Mouse (Mus musculus) forebrain, embryonic 11.5 days (tissue): ENCODE data around the gene Ccnjl. TPM values are rescaled to one million over a fixed set of nuclear protein-coding genes. Genes with fewer than 3 reads are reported as not detected.
A peak's percentile ranks its signal among the peaks of the same experiment; 100 is the strongest.

Experiments used
- ATAC-seq: fragments of 200-750 bp; cut with Nextera tagmentation; replicated peaks from 2 replicates; pipeline ENCODE4 v1.8.0; 2017; ENCODE audit warnings: moderate TSS enrichment; ENCODE audit not compliant: low FRiP score
- DNase-seq: peaks from one replicate; pipeline ENCODE4 v3.0.0-alpha.2; 2017; ENCODE audit warnings: low spot score
- H3K27ac ChIP-seq: fragments of 300-500 bp; sonication (generic); 2 replicates; pipeline ENCODE4 v1.5.1; 2014; ENCODE audit warnings: low read depth, low read length
- H3K27me3 ChIP-seq: fragments of 300-500 bp; sonication (generic); 2 replicates; pipeline ENCODE4 v1.6.1; 2014; ENCODE audit warnings: mild to moderate bottlenecking, low read length, mixed read lengths; ENCODE audit not compliant: control insufficient read depth, insufficient read depth
- H3K36me3 ChIP-seq: fragments of 300-500 bp; sonication (generic); 2 replicates; pipeline ENCODE4 v1.6.1; 2014; ENCODE audit warnings: mild to moderate bottlenecking, low read length, moderate library complexity, mixed read lengths; ENCODE audit not compliant: control insufficient read depth, insufficient read depth
- H3K4me1 ChIP-seq: fragments of 300-500 bp; sonication (generic); replicated peaks from 2 replicates; pipeline ENCODE4 v1.6.1; 2014; ENCODE audit warnings: low read length, mixed read lengths; ENCODE audit not compliant: control insufficient read depth, insufficient read depth
- H3K4me2 ChIP-seq: fragments of 300-500 bp; sonication (generic); 2 replicates; pipeline ENCODE4 v1.6.1; 2014; ENCODE audit warnings: low read depth, mild to moderate bottlenecking, low read length, moderate library complexity, mixed read lengths; ENCODE audit not compliant: severe bottlenecking
- H3K4me3 ChIP-seq: fragments of 300-500 bp; sonication (generic); 2 replicates; pipeline ENCODE4 v1.5.1; 2014; ENCODE audit warnings: low read depth, low read length
- H3K9ac ChIP-seq: fragments of 300-500 bp; sonication (generic); 2 replicates; pipeline ENCODE4 v1.6.1; 2014; ENCODE audit warnings: low read length
- H3K9me3 ChIP-seq: fragments of 300-500 bp; sonication (generic); 2 replicates; pipeline ENCODE4 v1.6.1; 2016; ENCODE audit warnings: low read length, mixed read lengths; ENCODE audit not compliant: control insufficient read depth
- WGBS: fragments of 180-500 bp; shearing (Covaris S2); extraction: QIAGEN DNeasy Blood & Tissue Kit; methylation state at CpG from one replicate; pipeline ENCODE4 v1.1.7; 2014; 5-methylcytosine and 5-hydroxymethylcytosine counted together
- polyA plus RNA-seq: library from polyadenylated mRNA; unstranded; fragments of >200 nt; fragmentation: Nextera tagmentation; extraction: Ambion mirVana; gene quantifications from 2 replicates; pipeline ENCODE4 v1.2.1, GENCODE M21; 2014

The Ccnjl gene
- polyA plus RNA-seq, 1 experiment from 2014 or later = 30.7 TPM

DNA sequence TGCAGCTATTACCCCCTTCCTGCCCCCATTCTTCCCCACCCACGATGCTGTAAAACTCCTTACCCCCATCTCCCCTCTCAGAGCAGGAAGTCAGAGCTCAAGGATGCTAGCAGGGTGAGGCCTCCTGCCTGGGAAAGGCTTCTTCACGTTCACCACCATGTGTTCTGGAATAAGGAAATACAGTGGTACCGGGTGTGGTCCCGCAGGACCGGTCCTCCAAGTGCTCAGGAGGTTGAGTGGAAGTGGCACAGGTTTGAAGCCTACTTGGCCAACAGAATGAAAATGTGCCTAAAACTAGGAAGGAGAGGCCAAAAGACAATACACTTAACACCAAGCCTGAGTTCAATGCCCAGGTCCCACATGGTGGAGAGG, 82.1 kb downstream of the Ccnjl start:
- Histone ChIP-seq H3K4me3 (no peak overlapping the region), H3K27me3 (no peaks in the 10 kb centered on the region), H3K4me2 (no peak overlapping the region), H3K4me1 (peaks cover 6% of the 10 kb centered on the region; the same call in 1 of the 2 replicates), H3K9me3 (no peaks in the 10 kb centered on the region), H3K27ac (no peak overlapping the region), H3K36me3 (no peaks in the 10 kb centered on the region), H3K9ac (no peak overlapping the region)
- WGBS = 76% methylated on average over 5 of the region's 5 CpGs
- DNase-seq (no peak), ATAC-seq (no peak)

DNA sequence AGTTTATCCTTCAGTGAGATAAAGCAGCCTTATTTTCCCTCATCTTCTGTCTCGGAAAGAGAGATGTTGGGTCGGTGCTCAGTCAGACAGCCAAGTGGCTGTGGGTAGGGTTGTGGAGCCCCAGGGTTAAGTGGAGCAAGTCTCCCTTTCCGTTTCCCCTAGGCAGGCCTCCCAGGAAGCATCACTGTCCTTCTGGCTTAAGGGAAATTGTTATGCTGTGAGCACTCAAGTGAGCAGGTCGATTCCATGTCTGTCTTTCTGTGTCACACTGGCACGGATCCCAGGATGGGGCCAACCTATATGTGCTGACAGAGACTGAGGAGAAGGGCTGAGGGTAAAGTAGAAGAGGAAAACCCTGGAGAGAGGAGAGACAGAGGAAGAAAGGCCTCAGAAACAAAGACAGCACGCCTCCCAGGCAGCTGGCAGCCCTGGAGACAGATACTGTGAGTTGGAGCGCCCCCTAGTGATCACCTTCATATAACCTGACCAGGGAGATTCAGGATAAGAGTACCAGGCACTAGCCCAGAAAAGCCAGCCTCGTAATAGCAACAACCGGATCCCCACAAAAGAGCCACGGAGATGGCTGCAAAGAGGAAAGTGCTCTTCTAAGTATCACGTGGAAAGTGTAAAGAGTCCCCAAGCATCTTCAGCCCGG, 84.4 kb downstream of the Ccnjl start:
- no peak overlapping the region for H3K4me3 ChIP-seq
- no peak overlapping the region for H3K4me2 ChIP-seq
- no peaks in the 10 kb centered on the region for H3K27me3 ChIP-seq
- peaks cover 6% of the 10 kb centered on the region; the same call in 1 of the 2 replicates for H3K4me1 ChIP-seq
- peak; percentile 94 for DNase-seq
- 29% methylated on average over 12 of the region's 12 CpGs for WGBS
- H3K9ac ChIP-seq = peak overlapping the region; percentile 52
- ATAC-seq = peak; percentile 90
- H3K9me3 ChIP-seq = no peaks in the 10 kb centered on the region
- H3K27ac ChIP-seq = 0 out of 2 replicates have a peak overlapping the region, but pooled peaks have one; percentile 42
- H3K36me3 ChIP-seq = no peaks in the 10 kb centered on the region

DNA sequence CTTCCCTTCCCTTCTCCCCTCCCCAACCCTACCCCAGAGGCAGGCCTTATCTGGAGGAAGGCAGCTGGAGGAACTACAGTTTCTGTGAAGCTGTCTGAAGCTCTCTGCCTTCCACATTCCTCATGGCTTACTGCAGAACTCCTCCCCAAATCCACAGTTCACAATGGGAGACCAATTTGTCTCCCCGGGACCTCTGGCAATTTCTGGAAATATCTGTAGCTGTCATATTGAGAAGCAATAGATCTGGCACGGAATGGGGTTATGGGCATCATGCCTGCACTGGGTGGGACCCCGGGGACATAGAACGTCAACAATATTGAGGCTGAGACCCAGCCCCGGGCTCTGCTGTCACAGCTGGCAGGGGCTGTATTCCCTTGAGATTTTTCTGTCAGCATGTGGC, 89.3 kb downstream of the Ccnjl start:
- DNase-seq = no peak
- no peaks in the 10 kb centered on the region for H3K36me3 ChIP-seq
- ATAC-seq = no peak
- H3K27ac ChIP-seq = no peak overlapping the region
- no peak overlapping the region for H3K9ac ChIP-seq
- H3K4me3 ChIP-seq = no peak overlapping the region
- H3K4me2 ChIP-seq = no peak overlapping the region
- peaks cover 3% of the 10 kb centered on the region; the same call in 1 of the 2 replicates for H3K4me1 ChIP-seq
- 53% methylated on average over 5 of the region's 5 CpGs for WGBS
- no peaks in the 10 kb centered on the region for H3K27me3 ChIP-seq
- H3K9me3 ChIP-seq = no peaks in the 10 kb centered on the region

DNA sequence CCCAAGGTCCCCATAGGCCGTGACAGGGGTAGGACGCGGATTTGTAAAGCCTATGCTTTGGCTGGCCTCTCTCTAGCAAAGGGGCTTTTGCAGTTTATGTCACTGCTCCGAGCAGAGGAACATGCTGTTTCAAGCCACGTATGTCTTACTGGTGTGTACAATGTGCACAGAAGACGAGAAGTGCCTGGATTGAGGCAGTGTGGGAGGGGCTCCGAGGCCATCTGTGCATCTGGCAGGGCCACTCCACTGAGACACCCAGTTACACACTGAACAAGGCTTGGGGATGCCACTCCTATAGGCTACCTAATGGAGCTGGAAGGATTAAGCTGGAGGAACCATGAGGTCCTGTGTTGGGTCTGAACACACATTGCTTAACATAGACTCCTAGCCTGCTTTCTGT, 89.8 kb downstream of the Ccnjl start:
- Histone ChIP-seq H3K4me3 (no peak overlapping the region), H3K27ac (no peak overlapping the region), H3K27me3 (no peaks in the 10 kb centered on the region), H3K4me2 (no peak overlapping the region), H3K9me3 (no peaks in the 10 kb centered on the region), H3K36me3 (no peaks in the 10 kb centered on the region), H3K4me1 (0 out of 2 replicates have a peak, but pooled peaks cover 2% of the 10 kb centered on the region), H3K9ac (no peak overlapping the region)
- 69% methylated on average over 7 of the region's 7 CpGs for WGBS
- ATAC-seq = no peak
- no peak for DNase-seq

DNA sequence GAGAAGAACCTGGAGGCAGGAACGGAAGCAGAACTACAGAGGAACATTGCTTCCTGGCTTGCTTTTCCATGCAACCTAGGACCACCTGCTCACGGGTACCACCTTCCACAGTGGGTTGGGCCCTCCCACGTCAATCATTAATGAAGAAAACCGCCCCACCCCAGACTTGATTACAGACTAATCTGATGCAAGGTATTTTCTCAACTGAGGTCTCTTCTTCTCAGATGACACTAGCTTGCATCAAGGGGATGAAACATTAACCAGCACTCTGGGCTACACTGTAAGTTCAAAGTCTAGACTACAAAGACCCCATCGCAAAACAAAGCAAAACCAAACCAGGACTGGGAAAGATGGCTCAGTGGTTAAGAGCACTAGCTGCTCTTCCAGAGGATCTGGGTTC, 93.2 kb downstream of the Ccnjl start:
- Histone ChIP-seq H3K4me1 (peaks cover 8% of the 10 kb centered on the region; the same call in 1 of the 2 replicates), H3K4me3 (no peak overlapping the region), H3K27ac (no peak overlapping the region), H3K9ac (no peak overlapping the region), H3K36me3 (no peaks in the 10 kb centered on the region), H3K27me3 (no peaks in the 10 kb centered on the region), H3K9me3 (no peaks in the 10 kb centered on the region), H3K4me2 (no peak overlapping the region)
- ATAC-seq (no peak), DNase-seq (no peak)
- WGBS = 91% methylated on average over 5 of the region's 5 CpGs

DNA sequence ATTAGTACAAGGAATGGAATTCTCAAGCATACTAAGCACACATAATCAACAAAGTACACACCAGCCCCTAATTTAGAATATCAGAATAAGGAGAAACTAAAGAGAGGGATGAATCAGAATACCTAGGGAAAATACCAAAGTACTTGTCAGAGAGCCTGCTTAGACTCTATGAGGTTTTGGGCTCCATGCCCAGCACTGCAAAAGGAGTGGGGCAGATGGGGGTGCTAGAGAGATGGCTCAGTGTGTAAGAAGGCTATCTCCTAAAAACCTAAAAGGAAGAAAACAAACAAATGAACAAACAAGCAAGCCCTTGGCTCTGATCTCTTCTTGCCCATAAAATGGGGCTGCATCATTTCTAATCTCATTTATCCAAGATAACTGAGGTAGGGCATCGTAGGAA, 95.8 kb downstream of the Ccnjl start:
- Histone ChIP-seq H3K27ac (no peak overlapping the region), H3K9me3 (no peaks in the 10 kb centered on the region), H3K9ac (no peak overlapping the region), H3K4me1 (peaks cover 7% of the 10 kb centered on the region; the same call in 1 of the 2 replicates), H3K4me2 (no peak overlapping the region), H3K4me3 (no peak overlapping the region), H3K27me3 (no peaks in the 10 kb centered on the region), H3K36me3 (no peaks in the 10 kb centered on the region)
- WGBS = 100% methylated on average over 1 of the region's 1 CpGs
- ATAC-seq (no peak), DNase-seq (no peak)

DNA sequence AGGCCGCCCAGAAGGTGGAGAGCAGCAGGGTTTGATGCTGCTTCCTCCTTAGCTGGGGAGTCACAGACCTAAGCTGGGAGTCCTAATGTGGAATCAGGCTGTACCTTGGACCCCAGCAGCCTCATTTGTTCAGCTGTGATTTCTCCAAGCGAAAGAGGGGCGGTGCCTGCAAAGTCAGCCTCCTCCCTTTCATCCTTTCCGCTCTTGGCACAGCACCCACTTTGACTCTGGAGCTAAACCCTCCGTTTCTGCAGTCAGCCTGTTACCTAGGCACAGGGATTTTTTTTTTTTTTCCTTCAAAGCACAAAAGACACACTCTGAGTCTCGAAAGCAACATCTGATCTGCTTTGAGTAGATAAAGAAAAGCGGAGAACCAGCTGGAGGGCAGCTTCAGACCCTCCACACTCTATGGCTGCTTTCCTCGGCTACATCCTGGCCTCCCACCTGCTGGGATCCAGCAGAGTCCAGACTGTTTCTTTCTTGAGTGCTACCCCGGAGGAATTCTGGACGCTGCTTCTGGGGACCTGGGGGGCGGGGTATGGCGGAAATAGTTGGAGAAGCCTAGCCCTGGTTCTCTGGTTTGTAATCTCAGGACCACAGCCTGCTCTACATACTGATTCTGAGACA, 97.8 kb downstream of the Ccnjl start:
- no peaks in the 10 kb centered on the region for H3K27me3 ChIP-seq
- WGBS = 9% methylated on average over 12 of the region's 12 CpGs
- H3K4me3 ChIP-seq = peak overlapping the region; percentile 5; the same call in 1 of the 2 replicates
- peak overlapping the region; percentile 39; the same call in 1 of the 2 replicates for H3K4me2 ChIP-seq
- peaks cover 7% of the 10 kb centered on the region; the same call in 1 of the 2 replicates for H3K4me1 ChIP-seq
- no peaks in the 10 kb centered on the region for H3K9me3 ChIP-seq
- DNase-seq (peak; percentile 59), ATAC-seq (peak; percentile 47; the same call in 1 of the 2 replicates)
- peak overlapping the region; percentile 37 for H3K9ac ChIP-seq
- no peak overlapping the region for H3K27ac ChIP-seq
- H3K36me3 ChIP-seq = no peaks in the 10 kb centered on the region

DNA sequence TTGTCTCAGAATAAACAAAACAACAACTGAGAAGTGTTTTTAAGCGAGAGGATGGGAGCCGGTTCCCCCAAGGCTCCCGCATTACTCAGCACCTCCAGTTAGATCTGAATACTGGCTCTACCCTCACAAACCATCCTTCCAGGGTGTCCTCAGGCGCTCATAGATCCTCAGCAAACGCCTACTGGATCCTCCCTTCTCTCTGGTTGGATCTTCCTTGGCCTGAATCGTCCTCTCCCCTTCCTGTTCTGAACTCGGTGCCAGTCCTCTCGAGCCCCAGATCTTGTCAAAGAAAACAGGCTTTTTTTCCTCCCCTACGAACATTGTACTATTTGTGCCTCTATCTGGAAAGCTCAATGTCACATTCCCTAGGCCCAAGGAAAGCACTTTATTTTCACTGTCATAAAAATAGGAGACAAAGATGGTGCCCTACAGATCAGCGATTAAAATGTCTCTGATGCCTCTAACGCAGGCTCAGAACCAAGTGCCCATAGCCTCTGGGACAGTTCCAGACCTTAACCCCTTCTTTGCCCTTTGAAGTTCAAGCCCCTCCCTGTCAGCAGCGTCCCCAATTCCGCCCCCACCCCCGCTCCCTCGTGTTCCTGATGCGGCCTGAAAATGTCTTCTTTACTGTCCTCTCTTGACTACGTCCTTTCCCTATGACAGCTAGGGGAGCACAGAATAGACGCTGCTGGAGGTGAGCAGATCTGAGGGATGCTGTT, 98.5 kb downstream of the Ccnjl start:
- peaks cover 7% of the 10 kb centered on the region; the same call in 1 of the 2 replicates for H3K4me1 ChIP-seq
- ATAC-seq (no peak), DNase-seq (no peak)
- H3K4me2 ChIP-seq = peak overlapping the region; percentile 39; the same call in 1 of the 2 replicates
- no peaks in the 10 kb centered on the region for H3K27me3 ChIP-seq
- no peaks in the 10 kb centered on the region for H3K9me3 ChIP-seq
- peak overlapping the region; percentile 37; the same call in 1 of the 2 replicates for H3K9ac ChIP-seq
- no peaks in the 10 kb centered on the region for H3K36me3 ChIP-seq
- WGBS = 39% methylated on average over 18 of the region's 18 CpGs
- no peak overlapping the region for H3K4me3 ChIP-seq
- no peak overlapping the region for H3K27ac ChIP-seq
